Mouse (Mus musculus): ENCODE measurements at regions not wholly inside any gene's neighbourhood (a gene's known extent, or its start where the extent isn't known, plus 50 kb on each side); places are given as distances from the start of the nearest gene placed in this dataset.

DNA sequence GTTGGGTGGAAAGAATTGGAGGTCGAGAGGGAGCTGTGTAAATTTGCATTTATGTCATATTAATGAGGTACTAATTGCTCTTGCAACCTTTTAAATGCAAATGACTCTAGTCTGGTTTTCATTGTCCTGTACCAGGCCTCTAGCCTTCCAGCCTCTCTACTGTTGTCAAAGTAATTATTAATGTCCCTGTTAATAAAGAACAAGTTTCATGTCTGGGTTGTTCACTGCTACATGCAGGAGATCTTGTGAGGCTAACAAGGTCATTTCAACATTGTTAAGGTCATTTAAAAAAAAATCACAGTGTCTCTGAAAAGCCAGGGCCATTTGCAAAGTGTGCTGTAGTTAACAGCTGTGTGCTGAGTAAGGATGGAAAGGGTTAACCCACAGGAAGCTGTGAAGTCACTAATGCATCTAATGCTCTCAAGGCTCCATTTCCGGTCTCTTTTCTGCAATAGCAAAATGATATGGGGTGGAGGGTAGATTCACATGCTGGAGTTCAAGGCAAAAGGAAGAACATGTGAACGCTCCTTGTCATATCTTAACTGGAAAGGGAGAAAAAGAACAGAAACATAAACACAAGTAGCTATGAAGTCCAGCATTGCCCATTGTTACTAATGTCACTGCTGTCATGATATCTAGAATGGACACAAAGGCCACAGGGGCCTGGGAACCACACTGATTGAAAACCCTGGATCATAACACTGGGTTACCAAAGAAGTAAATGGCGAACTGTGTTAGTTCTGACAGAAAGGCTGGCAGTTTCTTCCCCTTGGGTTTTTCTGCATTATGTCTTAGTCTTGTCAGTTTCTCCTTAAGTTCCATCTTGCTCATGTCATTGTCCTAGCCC lies 197.5 kb upstream of the Id2 start:
- no peak for TF ChIP-seq CTCF (IDR thresholded peaks at IDR 0.05; ENCODE audit: borderline replicate concordance, extremely low read depth, insufficient read depth, insufficient read length)
- TF ChIP-seq POLR2A (IDR thresholded peaks at IDR 0.05; ENCODE audit: borderline replicate concordance, extremely low read depth, insufficient read depth, insufficient read length, poor library complexity, severe bottlenecking) = no peak
